Mouse (Mus musculus): ENCODE results near the gene Mknk2.

- no peak for TF ChIP-seq USF1 (IDR thresholded peaks at IDR 0.05; ENCODE audit: low read depth, low read length)
- no peak for TF ChIP-seq CTCF (IDR thresholded peaks at IDR 0.05 in 2 of 3, conservative IDR thresholded peaks at IDR 0.05 in 1 of 3; ENCODE audit: control insufficient read depth in 1 of 3, insufficient read depth in 1 of 3, low read depth in 2 of 3, low read length in 3 of 3, poor library complexity in 1 of 3, severe bottlenecking in 1 of 3)
- no peak for TF ChIP-seq POLR2A (IDR thresholded peaks at IDR 0.05; ENCODE audit: control insufficient read depth in 1 of 2, insufficient read depth in 1 of 2, low read depth in 1 of 2, low read length in 2 of 2, poor library complexity in 1 of 2)
- TF ChIP-seq MYC (IDR thresholded peaks at IDR 0.05; ENCODE audit: low read depth, low read length) = no peak
- TF ChIP-seq MAX (IDR thresholded peaks at IDR 0.05; ENCODE audit: low read length) = no peak
- no peak for TF ChIP-seq KAT2A (conservative IDR thresholded peaks at IDR 0.05; ENCODE audit: low read depth, low read length)
- no peak for TF ChIP-seq GATA1 (IDR thresholded peaks at IDR 0.05; ENCODE audit: low read depth, low read length)
- TF ChIP-seq MEF2A (IDR thresholded peaks at IDR 0.05; ENCODE audit: extremely low read depth, insufficient replicate concordance, low read depth, low read length, poor library complexity, severe bottlenecking) = no peak
- no peak for TF ChIP-seq RCOR1 (IDR thresholded peaks at IDR 0.05; ENCODE audit: low read depth, low read length)
- no peak for TF ChIP-seq POLR2AphosphoS2 (IDR thresholded peaks at IDR 0.05; ENCODE audit: low read length)
Observed at GRCm38 (mm10) chr10:80646936-80647335, 31.0 kb downstream of the Mknk2 start.

Data from MEL (cell line).